Mouse (Mus musculus) brain, embryonic 14.5 days (tissue): ENCODE results near the gene Mcu.

Experiments
- CTCF ChIP-seq: fragments of 200-500 bp; IDR thresholded peaks from 2 replicates; pipeline ENCODE4 v1.5.1; 2012; ENCODE audit warnings: inconsistent platforms, mild to moderate bottlenecking, moderate library complexity, borderline replicate concordance; ENCODE audit not compliant: insufficient read depth, insufficient read length; ENCODE audit errors: extremely low read depth
- POLR2A ChIP-seq: fragments of 200-500 bp; IDR thresholded peaks from 2 replicates; pipeline ENCODE4 v1.6.1; 2012; ENCODE audit warnings: mild to moderate bottlenecking, inconsistent platforms, borderline replicate concordance; ENCODE audit not compliant: poor library complexity, insufficient read depth, insufficient read length, severe bottlenecking; ENCODE audit errors: extremely low read depth

DNA sequence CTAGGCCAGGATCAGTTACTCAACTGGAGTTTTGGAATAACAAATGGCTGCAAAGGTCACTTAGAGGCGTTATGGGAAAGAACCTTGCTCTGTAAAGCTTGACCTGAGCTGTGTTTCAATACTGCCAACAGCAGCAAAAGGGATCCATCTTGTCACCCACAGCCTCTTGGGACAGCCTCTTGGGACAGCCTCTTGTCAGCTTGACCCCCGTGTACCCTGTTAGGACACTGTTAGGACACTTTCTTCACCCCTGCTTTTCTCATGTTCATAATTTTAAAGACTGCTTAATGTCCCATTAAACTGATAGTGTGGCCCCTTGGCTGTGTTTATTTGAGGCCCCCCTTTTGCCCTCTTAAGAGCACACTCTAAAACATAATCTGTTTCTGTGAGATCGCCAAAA is 192.0 kb downstream of the Mcu start:
- TF ChIP-seq POLR2A (no peak), CTCF (no peak)
